Mouse (Mus musculus) heart, embryonic 11.5 days (tissue): ENCODE results near the gene Arl3. TPM values are rescaled to one million over a fixed set of nuclear protein-coding genes. Genes with fewer than 3 reads are reported as not detected.

ENCODE experiments used
- ATAC-seq: fragments of 200-750 bp; cut with Nextera tagmentation; replicated peaks from 2 replicates; pipeline ENCODE4 v1.8.0; 2017; ENCODE audit warnings: moderate library complexity; ENCODE audit not compliant: insufficient number of reproducible peaks, low FRiP score, low TSS enrichment
- H3K27ac ChIP-seq: fragments of 300-500 bp; sonication (generic); 2 replicates; pipeline ENCODE4 v1.5.1; 2014; ENCODE audit warnings: mild to moderate bottlenecking, low read depth, low read length
- H3K27me3 ChIP-seq: fragments of 300-500 bp; sonication (generic); 2 replicates; pipeline ENCODE4 v1.6.1; 2014; ENCODE audit warnings: mild to moderate bottlenecking, low read length, mixed read lengths; ENCODE audit not compliant: control insufficient read depth, insufficient read depth
- H3K36me3 ChIP-seq: fragments of 300-500 bp; sonication (generic); 2 replicates; pipeline ENCODE4 v1.6.1; 2014; ENCODE audit warnings: mild to moderate bottlenecking, low read length, moderate library complexity, mixed read lengths; ENCODE audit not compliant: control insufficient read depth, insufficient read depth
- H3K4me1 ChIP-seq: fragments of 300-500 bp; sonication (generic); 2 replicates; pipeline ENCODE4 v1.6.1; 2014; ENCODE audit warnings: low read length; ENCODE audit not compliant: control insufficient read depth, insufficient read depth
- H3K4me2 ChIP-seq: fragments of 300-500 bp; sonication (generic); 2 replicates; pipeline ENCODE4 v1.6.1; 2014; ENCODE audit warnings: mild to moderate bottlenecking, moderate library complexity
- H3K4me3 ChIP-seq: fragments of 300-500 bp; sonication (generic); 2 replicates; pipeline ENCODE4 v1.5.1; 2014; ENCODE audit warnings: low read depth, low read length
- H3K9ac ChIP-seq: fragments of 300-500 bp; sonication (generic); 2 replicates; pipeline ENCODE4 v1.6.1; 2014; ENCODE audit warnings: mild to moderate bottlenecking, low read depth, low read length, moderate library complexity
- H3K9me3 ChIP-seq: fragments of 300-500 bp; sonication (generic); replicated peaks from 2 replicates; pipeline ENCODE4 v1.6.1; 2016; ENCODE audit warnings: low read length; ENCODE audit not compliant: control insufficient read depth
- WGBS: fragments of 180-500 bp; shearing (Covaris S2); extraction: QIAGEN DNeasy Blood & Tissue Kit; methylation state at CpG from one replicate; pipeline ENCODE4 v1.1.7; 2014; ENCODE audit not compliant: insufficient replicate concordance; 5-methylcytosine and 5-hydroxymethylcytosine counted together
- polyA plus RNA-seq: library from polyadenylated mRNA; unstranded; fragments of >200 nt; fragmentation: Nextera tagmentation; extraction: Ambion mirVana; gene quantifications from 2 replicates; pipeline ENCODE4 v1.2.1, GENCODE M21; 2014

The Arl3 gene
- polyA plus RNA-seq, 1 experiment from 2014 or later, result 83.5 TPM

DNA sequence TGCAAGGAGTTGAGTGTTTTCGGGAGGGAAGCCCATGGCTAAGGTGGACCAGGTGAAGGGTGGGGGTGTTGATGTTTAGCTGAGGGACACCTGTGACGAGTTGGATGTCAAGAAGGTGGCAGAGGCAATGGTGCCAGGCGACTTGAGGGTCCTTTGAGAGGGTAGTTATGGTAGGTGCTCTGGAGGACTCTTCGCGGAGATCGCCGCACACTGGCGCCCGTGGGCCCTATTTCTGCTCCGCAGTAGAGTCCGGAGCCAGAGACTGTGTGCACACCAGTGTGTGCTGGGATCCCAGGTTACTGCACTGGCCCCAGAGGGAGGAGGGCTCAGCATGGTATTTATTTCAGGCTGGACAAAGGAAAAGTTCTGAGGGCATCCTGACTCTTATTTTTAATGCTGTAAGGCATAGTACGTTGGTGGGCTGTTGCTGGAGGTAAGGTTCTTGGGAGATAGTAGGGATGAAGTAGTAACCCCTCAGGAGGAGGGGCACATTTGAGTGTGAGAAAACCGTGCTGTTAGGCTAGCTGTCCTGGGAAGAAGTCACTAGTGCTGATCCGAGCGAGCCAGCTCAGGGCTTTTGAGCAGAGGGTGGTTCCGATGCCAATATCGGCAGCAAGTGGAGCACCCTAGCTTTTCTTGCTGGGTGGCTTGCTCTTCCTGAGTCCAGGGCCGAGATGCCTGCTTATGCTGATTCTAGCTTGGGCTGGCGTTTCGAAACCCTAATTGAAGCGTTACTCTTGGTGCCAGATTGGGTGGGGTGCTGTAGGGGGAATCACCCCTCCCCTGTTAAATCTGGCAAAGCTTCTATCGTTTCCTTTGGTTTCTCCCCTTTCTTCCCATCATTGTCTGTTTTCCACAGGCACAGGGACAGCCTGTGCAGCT is 26.6 kb upstream of the Arl3 start:
- Histone ChIP-seq H3K9me3 (no peaks in the 10 kb centered on the region), H3K27me3 (no peaks in the 10 kb centered on the region), H3K4me3 (peak overlapping the region; percentile 89), H3K4me2 (peak overlapping the region; percentile 84), H3K9ac (peak overlapping the region; percentile 83), H3K4me1 (peaks cover 12% of the 10 kb centered on the region), H3K36me3 (no peaks in the 10 kb centered on the region; the same call in 1 of the 2 replicates), H3K27ac (peak overlapping the region; percentile 18; the same call in 1 of the 2 replicates)
- 18% methylated on average over 22 of the region's 22 CpGs for WGBS
- ATAC-seq, result no peak

DNA sequence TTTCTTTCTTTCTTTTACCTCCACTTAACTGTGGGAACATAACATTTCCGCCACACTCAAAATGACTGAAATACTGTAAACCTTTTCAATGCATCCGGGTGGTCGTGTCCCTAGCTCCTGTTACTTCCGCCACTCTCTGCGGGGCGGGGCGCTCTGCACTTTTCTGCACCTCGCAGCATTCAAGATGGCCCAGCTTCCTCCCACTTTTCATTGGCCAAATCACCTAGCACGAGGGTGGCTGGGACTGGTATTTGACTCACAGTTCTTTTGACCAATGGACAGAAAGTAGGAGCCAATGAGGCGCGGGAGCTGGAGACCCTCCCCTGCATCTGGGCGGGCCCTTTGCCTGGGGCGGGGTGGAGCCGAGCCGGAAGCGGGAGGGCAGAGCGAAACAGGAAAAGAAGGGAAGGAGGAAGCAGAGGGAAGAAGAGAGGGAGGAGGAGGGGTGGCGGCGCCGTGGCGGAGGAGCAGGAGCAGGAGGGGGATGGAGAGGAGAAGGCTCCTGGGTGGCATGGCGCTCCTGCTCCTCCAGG is 25.8 kb upstream of the Arl3 start, which contains the start of gene Wbp1l:
Wbp1l (plus strand) TSS at position 365 of the 533 bp plus-strand sequence.
- Histone ChIP-seq H3K4me2 (peak within 1 kb of the TSS; percentile 84), H3K27me3 (no peaks in the 10 kb centered on the region), H3K9ac (peak within 1 kb of the TSS; percentile 83), H3K4me3 (peak within 1 kb of the TSS; percentile 89), H3K36me3 (no peaks in the 10 kb centered on the region), H3K4me1 (peaks cover 12% of the 10 kb centered on the region), H3K9me3 (no peaks in the 10 kb centered on the region), H3K27ac (peak within 1 kb of the TSS; percentile 18; the same call in 1 of the 2 replicates)
- peak; percentile 99 for ATAC-seq
- WGBS, result 1% methylated on average over 22 of the region's 22 CpGs

DNA sequence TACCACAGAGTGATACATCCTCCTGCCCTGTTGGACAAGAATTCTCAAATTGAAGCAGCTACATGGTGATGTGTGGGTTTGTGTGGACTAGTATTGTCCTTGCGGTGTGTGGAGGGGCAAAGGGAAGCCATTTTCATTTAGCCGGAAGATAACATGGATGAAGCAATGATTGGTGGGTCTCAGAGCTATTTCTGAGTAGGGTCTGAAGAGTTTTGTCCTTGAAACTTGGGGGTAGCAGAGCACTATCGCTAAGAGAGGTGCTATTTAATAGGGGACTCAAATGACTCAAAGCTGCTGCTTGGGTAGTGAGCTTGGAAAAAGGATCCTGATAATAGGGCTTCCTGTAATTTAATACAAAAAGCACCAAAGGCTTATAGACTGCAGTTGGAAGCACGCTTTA is 25.2 kb upstream of the Arl3 start:
- Histone ChIP-seq H3K4me1 (peaks cover 12% of the 10 kb centered on the region), H3K27me3 (no peaks in the 10 kb centered on the region), H3K9me3 (no peaks in the 10 kb centered on the region), H3K4me3 (peak overlapping the region; percentile 89; the same call in 1 of the 2 replicates), H3K36me3 (no peaks in the 10 kb centered on the region), H3K9ac (no peak overlapping the region), H3K4me2 (peak overlapping the region; percentile 48), H3K27ac (no peak overlapping the region)
- no peak for ATAC-seq
- 83% methylated on average over 4 of the region's 4 CpGs for WGBS

DNA sequence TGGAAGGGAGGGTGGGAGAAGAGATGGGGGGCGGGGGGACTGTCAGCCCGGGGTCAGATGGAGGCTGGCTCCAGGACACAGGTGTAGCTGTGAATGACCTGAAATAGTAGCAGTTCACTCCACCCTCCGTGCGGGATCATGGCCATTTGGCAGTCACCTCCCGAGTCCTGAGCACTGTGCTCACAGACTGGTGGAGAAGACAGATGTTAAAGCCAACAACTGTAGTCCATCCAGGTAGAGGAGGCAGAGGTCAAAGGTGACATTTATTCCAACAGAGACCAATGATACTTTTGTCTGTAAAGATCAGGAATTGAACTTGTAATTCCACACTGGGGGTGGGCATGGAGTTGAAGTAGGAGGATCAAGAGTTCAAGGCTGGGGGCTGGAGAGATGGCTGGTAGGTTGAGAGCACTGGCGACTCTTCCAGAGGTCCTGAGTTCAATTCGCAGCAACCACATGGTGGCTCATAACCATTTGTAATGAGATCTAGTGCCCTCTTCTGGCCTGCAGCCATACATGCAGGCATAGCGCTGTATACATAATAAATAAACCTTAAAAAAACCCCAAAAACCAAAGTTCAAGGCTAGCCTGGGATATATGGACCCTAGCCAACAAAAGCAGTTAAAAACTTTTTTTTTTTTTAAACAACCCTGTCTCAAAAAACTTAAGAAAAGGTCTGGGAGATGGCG is 19.9 kb upstream of the Arl3 start:
- H3K9ac ChIP-seq, result no peak overlapping the region
- H3K36me3 ChIP-seq, result peaks cover 5% of the 10 kb centered on the region; the same call in 1 of the 2 replicates
- H3K4me2 ChIP-seq, result no peak overlapping the region
- H3K9me3 ChIP-seq, result no peaks in the 10 kb centered on the region
- H3K27ac ChIP-seq, result no peak overlapping the region
- peaks cover 2% of the 10 kb centered on the region; the same call in 1 of the 2 replicates for H3K4me1 ChIP-seq
- 91% methylated on average over 9 of the region's 9 CpGs for WGBS
- no peaks in the 10 kb centered on the region for H3K27me3 ChIP-seq
- ATAC-seq, result no peak
- H3K4me3 ChIP-seq, result no peak overlapping the region

DNA sequence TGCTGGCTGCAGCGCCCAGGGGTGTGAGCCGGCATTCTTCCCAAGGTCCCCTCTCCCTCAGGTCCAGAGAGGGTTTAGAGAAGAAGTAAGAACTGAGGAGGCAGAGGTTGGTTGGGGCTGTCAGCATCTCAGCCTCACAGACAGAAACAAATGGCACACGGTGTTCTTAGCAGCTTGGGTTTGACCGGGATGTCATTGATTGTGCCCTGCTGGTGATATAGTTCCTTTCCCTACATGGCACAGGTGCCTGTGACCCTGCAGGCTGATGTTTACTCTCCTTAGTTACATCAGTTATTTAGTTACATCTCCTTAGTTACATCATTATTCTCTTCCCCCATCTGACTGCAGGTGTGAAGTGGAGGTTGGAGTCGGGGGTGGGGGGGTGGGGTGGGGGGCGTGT is 18.6 kb upstream of the Arl3 start:
- H3K36me3 ChIP-seq, result peaks cover 5% of the 10 kb centered on the region; the same call in 1 of the 2 replicates
- H3K4me3 ChIP-seq, result no peak overlapping the region

DNA sequence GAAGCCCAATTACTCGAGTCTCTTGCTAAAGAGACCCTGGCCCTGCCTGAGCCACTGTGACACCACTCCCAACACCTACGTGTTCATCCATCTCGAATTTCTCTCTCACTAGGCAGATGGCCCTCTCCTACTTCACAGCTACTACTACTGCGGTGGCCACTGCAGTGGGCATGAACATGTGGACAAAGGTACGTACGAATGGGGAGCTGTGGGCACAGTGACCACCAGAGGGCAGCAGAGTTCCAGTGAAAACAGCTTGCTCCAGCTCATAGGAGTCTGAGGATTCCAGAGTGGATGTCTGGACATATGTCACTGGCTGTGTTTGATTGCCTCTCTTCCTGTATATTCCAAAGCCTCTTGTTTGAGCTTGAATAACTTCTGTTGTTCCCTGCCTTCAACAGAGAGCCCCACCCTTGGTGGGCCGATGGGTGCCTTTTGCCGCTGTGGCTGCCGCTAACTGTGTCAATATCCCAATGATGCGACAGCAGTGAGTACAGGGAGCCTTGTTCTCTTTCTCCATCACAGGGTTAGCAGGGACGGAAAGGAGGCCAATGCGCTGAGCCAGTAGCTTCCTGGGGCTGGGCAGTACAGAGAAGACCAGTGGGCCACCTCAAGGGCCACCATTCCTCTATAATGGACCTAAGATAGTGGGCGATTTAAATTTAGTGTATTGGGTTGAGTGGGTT is 15.0 kb upstream of the Arl3 start:
- no peak overlapping the region for H3K9ac ChIP-seq
- H3K27me3 ChIP-seq, result no peaks in the 10 kb centered on the region
- H3K9me3 ChIP-seq, result no peaks in the 10 kb centered on the region
- 63% methylated on average over 13 of the region's 13 CpGs for WGBS
- H3K4me3 ChIP-seq, result no peak overlapping the region
- H3K27ac ChIP-seq, result no peak overlapping the region
- no peak overlapping the region for H3K4me2 ChIP-seq
- 0 out of 2 replicates have a peak, but pooled peaks cover 2% of the 10 kb centered on the region for H3K4me1 ChIP-seq
- H3K36me3 ChIP-seq, result peaks cover 6% of the 10 kb centered on the region; the same call in 1 of the 2 replicates
- no peak for ATAC-seq

More for the DNA sequence above, 18.6 kb upstream of the Arl3 start:
- ATAC-seq, result no peak
- Histone ChIP-seq H3K9me3 (no peaks in the 10 kb centered on the region), H3K27me3 (no peaks in the 10 kb centered on the region), H3K9ac (no peak overlapping the region), H3K4me1 (0 out of 2 replicates have a peak, but pooled peaks cover 2% of the 10 kb centered on the region), H3K27ac (no peak overlapping the region), H3K4me2 (no peak overlapping the region)
- 66% methylated on average over 6 of the region's 6 CpGs for WGBS

DNA sequence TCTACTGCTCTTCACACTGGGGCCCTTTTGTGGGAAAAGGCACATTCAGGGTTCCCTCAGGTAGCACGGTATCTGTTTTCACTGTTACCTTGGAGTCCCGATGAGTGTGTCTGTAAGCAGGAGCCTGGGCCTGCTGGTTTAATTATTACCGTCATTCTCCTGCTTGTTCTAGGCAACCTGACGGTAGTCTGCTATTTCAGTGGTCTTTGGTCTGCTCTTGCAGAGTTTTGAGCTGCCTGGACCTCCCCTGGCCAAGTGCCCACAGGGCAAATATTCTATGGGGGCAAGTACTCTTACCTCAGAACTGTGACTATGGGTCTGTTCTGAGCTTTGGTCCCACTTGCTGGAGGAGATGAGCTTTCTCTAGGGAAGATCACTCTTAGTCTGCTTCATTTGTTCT is 2.2 kb upstream of the Arl3 start:
- no peaks in the 10 kb centered on the region for H3K9me3 ChIP-seq
- no peak overlapping the region for H3K27ac ChIP-seq
- H3K9ac ChIP-seq, result no peak overlapping the region
- H3K4me2 ChIP-seq, result no peak overlapping the region
- H3K36me3 ChIP-seq, result no peaks in the 10 kb centered on the region
- WGBS, result 53% methylated on average over 4 of the region's 4 CpGs
- H3K4me3 ChIP-seq, result no peak overlapping the region
- peaks cover 11% of the 10 kb centered on the region for H3K4me1 ChIP-seq
- H3K27me3 ChIP-seq, result no peaks in the 10 kb centered on the region
- no peak for ATAC-seq

DNA sequence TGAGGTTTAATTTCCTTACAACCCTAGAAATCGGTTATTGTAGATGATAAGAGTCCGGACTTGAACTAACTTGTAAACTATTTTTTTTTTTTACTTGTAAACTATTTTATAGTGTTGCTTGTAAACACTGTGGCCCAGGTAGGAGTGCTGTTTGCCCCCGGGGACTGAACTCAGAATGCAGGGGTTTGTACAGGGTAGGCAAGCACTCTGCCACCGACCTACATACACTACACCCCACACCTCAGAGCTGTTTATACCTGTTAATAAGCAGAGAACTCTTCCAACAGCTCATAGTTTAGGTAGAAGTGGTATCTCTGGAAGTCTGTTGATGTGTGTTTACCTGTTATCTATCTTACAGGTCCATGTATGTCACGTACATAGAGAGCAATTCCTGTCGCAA is 992 bp upstream of the Arl3 start:
- Histone ChIP-seq H3K27me3 (no peaks in the 10 kb centered on the region), H3K4me3 (peak overlapping the region; percentile 91), H3K27ac (no peak overlapping the region), H3K4me2 (peak overlapping the region; percentile 93), H3K36me3 (no peaks in the 10 kb centered on the region), H3K9ac (peak overlapping the region; percentile 69), H3K9me3 (no peaks in the 10 kb centered on the region), H3K4me1 (peaks cover 11% of the 10 kb centered on the region)
- 34% methylated on average over 6 of the region's 6 CpGs for WGBS
- no peak for ATAC-seq
